14 mouse cellular contexts compared by ENCODE assay signal in the genomic region with DNA sequence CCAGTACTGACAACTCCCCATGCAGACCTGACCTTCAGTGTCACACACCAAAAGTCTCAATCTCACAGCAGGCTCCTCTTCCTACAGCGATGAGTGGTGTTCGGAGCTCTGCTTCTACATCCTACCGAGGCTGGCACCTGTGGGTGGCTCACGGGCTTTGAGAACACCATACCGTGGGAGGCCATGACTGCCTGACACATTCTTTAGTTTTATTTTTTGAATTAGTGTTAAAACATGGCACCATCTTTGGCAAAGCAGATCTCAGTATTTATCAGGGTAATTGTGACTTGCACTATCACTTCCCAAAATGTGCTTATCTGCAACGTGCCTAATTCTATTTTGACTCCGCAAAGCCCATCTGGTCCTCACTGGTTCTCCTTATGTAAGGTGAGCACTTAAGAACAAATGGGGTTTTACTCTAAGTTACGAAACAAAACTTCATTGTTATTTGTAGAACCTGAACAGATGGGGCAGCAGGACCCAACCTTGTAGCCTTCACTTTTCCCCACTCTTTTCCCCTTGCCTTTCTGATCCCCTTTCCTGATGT.
"Had no signal": no experiment of that assay in that cellular context is flagged by ENCODE, and none has a peak within 500 bp of the region (broad histone marks: within the 10 kb centered on the region; RNA-seq: fewer than 3 reads in every experiment).

No protein-coding gene starts in this region.

- H3K27ac ChIP-seq: kidney, embryonic 15.5 days; limb, embryonic 13.5 days; liver, embryonic 14.5 days; midbrain, embryonic 13.5 days; neural tube, embryonic 15.5 days; stomach, postnatal 0 days had no signal

- DNase-seq: kidney, adult 2 months; kidney, postnatal 14 days; layer of hippocampus, postnatal 36 days; lung, adult 18-20 months; thymus, adult 18-20 months; thymus, postnatal 14 days had no signal

- H3K36me3 ChIP-seq: kidney, embryonic 15.5 days; limb, embryonic 13.5 days; midbrain, embryonic 13.5 days; neural tube, embryonic 15.5 days had no signal

- ATAC-seq: intestine, embryonic 16.5 days; midbrain, embryonic 13.5 days had no signal

- H3K4me1 ChIP-seq: kidney, embryonic 15.5 days; limb, embryonic 13.5 days; neural tube, embryonic 15.5 days had no signal

- H3K9me3 ChIP-seq: kidney, embryonic 15.5 days; limb, embryonic 13.5 days; midbrain, embryonic 13.5 days; neural tube, embryonic 15.5 days had no signal

- H3K4me2 ChIP-seq: kidney, embryonic 15.5 days; limb, embryonic 13.5 days; midbrain, embryonic 13.5 days; neural tube, embryonic 15.5 days had no signal

- H3K9ac ChIP-seq: kidney, embryonic 15.5 days; limb, embryonic 13.5 days; liver, embryonic 14.5 days; midbrain, embryonic 13.5 days; neural tube, embryonic 15.5 days had no signal

- H3K4me3 ChIP-seq: kidney, embryonic 15.5 days; limb, embryonic 13.5 days; midbrain, embryonic 13.5 days; myocyte; neural tube, embryonic 15.5 days had no signal

- H3K27me3 ChIP-seq: kidney, embryonic 15.5 days; midbrain, embryonic 13.5 days; neural tube, embryonic 15.5 days had no signal
